Mouse (Mus musculus) spleen, postnatal 10 days (tissue): ENCODE measurements around the gene Padi3.
A peak's percentile ranks its signal among the peaks of the same experiment; 100 is the strongest.

Experiments used
- DNase-seq, 2 experiments: peaks; one replicate each; pipeline ENCODE4 v3.0.0; 2021 to 2022; ENCODE audit warnings: low spot score in 2 of 2

The Padi3 gene

GRCm38 (mm10) chr4:140810458-140811260, at the start of gene Padi3:
Padi3 (minus strand) TSS chr4:140810648.
- no peak for DNase-seq

DNA sequence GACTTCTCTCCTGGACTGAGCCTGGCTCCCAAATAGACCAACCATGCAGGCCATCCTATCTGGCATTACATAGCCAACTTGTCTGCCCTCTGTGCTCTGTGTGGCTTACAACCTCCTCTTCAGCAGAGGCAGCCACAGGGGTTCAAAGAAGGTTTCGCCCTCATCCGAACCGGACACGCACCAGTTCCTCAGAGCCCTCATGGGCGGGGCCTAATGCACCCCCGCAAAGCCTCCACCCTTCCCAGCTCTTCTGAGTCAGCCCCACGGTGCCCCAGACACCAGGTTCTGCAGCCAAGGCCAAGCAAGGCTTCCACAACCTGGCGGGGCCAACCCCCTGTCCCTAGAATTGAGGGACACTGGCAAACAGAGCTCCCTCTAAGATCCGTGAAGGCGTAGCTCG, 48.8 kb upstream of the Padi3 start:
- DNase-seq, result peak in 1 of 2 experiments; percentile 54

GRCm38 (mm10) chr4:140857813-140858212, 47.4 kb upstream of the Padi3 start:
- no peak for DNase-seq

GRCm38 (mm10) chr4:140857041-140857440, 46.6 kb upstream of the Padi3 start:
- DNase-seq, result no peak

DNA sequence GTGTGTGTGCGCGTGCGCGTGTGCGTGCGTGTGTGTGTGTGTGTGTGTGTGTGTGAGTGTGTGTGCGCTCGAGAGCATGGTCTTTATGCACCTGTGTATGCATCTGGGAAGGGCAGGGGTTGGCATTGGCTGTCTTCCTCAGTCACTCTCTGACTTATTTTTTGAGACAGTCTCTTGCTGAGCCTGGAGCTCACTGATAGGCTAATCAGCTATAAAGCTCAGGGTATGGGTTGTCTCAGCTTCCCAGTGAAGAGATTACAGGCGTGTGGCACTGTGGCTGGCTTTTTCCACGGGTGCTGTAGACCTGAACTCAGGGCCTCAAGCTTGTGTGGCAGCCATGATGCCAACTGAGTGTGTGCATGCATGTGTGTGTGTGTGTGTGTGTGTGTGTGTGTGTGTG, 44.7 kb upstream of the Padi3 start:
- DNase-seq, result peak in 1 of 2 experiments; percentile 59

- peak; percentile 49 to 53 for DNase-seq
These were observed 44.0 kb upstream of the Padi3 start for GRCm38 (mm10) chr4:140854455-140854864.

DNA sequence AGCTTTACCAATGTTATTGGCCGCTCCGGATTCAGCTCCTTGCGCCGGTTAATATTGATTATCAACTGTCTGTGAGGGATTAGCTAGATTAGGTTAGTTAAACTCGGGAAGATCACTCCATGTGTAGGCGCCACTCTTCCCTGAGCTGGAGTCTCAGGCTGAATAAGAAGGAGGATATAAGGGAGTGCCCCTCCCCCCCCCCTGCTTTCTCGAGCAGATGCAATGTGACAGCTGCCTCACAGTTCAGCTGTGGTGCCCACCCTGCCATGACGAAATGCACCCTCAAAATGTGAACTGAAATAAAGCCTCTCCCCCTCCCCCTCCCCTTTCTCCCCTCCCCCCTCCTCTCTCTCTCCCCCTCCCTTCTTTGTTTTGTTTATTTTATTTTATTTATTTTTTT, 43.2 kb upstream of the Padi3 start:
- DNase-seq, result no peak

GRCm38 (mm10) chr4:140849310-140849709, 38.9 kb upstream of the Padi3 start:
- no peak for DNase-seq

DNA sequence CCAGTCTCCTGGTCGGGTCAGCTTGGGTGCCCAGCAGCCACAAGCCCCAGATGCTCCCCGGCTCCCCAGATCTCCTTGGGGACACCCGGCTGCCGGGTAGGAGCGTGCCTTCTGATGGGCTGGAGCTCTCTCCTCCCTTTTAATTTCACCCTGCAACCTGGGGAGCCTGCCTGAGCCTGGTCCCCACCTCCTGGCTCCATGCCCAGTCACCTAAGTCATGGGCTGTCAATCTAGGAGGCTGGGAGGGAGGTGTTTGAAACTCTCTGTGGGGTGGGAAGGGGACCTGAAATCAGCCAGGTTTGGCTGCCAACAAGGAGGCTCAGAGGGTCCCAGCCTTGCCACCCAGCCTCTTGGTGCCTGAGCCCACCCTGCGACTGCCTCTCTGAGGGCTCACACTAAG, 35.2 kb upstream of the Padi3 start, which contains the start of gene Padi1:
Gene Padi1, minus strand, starts transcription at position 113 of the 400 bp plus-strand sequence.
- no peak for DNase-seq

- no peak for DNase-seq
These were observed 34.5 kb upstream of the Padi3 start for GRCm38 (mm10) chr4:140844991-140845390.

DNA sequence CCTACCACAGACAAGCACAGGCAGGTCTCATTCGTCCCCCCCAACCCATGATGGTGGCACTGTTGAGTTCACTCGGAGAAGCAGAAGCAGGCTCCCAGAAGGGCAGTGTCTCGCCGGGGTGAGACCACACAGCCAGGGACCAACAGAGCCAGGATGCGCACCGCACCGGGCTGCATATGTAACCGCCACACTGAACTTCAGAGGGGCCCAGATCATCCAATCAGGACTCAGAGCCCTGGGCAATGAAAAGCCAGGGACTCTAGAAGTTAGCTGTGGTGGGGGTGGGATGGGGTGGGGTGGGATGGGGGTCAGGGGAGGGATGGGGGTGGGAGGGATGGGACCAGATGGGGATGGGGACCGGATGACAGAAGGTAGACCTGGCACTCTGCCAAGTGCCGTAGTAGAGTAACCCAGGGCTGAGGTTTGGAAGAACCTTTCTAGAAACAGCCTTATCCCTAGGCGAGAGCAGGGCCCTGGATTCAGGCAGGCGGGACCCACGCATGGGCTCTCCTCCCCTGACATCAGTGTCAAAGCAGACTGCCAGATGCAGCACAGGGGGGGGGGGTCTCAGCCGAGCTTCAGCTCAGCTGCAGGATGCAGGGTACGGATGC, 33.3 kb upstream of the Padi3 start:
- DNase-seq, result no peak

DNA sequence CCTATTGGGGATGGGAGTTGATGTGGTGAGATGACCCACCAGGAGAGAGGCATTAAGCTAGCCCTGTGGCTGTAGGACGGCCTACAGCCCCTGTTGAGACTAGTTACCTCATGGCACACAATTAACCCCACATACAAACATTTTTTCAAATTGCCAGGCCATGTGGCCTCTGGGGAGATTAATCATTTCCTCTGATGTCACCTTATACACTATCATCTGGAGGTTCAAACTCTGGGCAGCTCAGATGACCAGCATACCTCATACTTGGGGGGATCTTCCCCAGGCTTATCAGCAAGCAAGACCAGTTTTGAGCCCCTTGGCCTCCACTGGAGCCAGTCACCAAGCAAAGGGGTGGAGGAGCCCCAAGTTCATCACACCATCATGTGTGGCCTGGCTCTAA, 32.5 kb upstream of the Padi3 start:
- no peak for DNase-seq

- peak in 1 of 2 experiments; percentile 41 for DNase-seq
These were observed 27.4 kb upstream of the Padi3 start for GRCm38 (mm10) chr4:140837879-140838278.

DNA sequence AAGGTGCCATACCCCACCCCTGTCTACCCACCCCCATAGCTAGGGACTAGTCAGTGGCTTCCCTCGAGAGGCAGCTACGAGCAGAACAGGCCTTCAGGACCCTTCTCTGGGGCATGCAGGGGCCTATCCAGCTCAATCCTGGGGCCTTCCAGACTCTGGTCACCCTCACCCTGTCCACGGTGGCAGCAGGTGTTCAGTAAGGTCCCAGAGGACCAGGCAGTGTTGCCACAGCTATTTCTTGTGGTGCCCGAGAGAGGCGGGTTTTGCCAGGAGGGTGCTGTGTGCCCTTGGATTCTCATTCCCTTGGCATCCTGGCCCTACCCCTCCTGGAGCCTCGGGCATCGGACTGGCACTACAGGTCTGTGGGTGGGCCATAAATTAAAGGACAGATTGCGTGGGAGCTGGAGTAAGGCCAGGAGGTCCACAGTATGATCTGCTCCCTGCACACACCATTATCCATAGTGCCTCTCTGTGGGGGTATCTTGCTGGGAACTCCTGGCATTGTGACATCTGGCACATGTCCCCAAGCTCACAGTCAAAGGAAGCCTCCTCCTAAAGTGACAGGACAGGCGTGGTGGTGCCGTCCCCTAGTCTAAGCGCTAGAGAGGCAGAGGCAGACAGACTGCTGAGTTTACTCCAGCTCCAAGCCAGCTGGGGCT, 25.9 kb upstream of the Padi3 start:
- no peak for DNase-seq

DNA sequence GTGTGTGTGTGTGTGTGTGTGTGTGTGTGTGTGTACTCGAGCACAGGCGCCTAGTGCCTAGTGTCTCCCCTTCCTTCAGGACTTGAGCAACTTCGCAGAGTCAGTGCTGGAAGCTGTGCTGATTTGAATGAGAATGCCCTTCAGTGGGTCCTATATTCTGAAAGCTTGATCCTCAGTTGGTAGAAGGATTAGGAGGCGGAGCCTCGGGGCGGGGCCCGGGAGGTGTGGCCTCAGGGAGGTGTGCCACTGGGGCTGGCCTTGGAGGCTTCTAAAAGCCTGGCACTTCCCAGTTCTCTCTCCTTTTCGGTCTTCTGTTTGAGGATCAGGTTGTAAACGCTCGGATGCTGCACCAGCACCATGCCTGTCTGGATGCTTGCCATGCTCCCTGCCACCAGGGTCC, 25.2 kb upstream of the Padi3 start:
- DNase-seq, result peak in 1 of 2 experiments; percentile 69

GRCm38 (mm10) chr4:140834327-140834934, 24.0 kb upstream of the Padi3 start:
- DNase-seq, result no peak

- no peak for DNase-seq
These were observed 22.4 kb upstream of the Padi3 start for GRCm38 (mm10) chr4:140832821-140833220.

GRCm38 (mm10) chr4:140831808-140832207, 21.4 kb upstream of the Padi3 start:
- no peak for DNase-seq

DNA sequence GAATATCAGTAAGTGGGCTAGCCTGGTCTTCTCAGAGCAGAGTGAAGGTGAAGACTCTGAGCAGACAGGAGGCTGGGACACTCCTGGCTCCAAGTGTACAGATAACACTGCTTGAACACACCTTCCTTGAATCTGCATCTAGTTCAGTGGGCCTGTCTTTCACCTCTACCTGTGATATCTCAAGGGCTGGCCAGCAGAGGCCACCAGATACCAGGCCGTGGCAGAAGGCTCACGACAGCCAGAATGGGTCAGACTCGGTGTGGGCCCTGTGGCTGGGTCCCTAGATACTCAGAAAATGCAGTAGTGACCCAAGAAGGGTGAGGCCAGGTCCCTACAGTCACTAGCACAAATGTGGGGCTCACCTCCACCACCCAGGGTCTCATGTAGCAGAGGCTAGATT, 16.8 kb upstream of the Padi3 start:
- no peak for DNase-seq

DNA sequence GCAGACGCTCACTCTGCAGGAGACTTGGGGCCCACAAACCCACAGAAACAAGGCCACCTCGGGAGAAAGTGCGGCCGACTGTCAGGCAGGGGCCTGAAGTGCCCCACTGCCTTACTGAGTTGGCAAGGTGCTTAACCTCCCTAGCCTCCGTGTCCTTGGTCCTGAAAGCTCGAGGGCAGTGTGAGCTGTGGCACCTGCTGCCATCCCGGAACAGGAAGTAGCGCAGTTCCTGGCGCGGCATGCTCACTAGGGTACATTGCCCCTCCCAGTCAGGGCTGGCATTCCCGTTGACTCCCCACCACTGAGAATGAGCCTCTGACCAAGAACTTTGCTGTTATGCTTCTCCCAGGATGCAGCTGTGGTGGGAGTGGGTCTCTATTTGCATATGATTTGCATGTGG, 15.5 kb upstream of the Padi3 start:
- DNase-seq, result no peak

DNA sequence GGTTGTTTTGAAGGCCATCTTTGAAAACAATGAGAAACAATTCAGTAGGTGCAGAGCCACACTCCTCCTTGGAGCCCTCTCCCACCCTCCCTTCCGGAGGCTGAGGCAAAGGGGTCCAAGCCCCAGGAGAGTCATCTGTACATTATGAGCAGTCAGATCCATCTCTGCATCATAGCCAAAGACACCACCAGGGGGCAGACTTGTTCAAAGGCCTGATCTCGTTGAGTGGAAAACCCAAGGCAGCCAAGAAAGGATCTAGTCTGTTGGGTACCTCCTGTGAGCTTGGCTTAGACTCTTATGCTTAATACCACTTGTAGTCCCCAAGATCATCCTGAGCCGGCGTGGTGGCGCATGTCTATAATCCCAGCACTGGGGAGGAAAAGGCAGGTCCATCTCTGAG, 11.5 kb upstream of the Padi3 start:
- DNase-seq, result peak; percentile 53 to 79

- no peak for DNase-seq
These were observed 7.0 kb upstream of the Padi3 start for GRCm38 (mm10) chr4:140817413-140817812.
